Mouse (Mus musculus): ENCODE measurements around the gene Ercc8. TPM values are rescaled to one million over a fixed set of nuclear protein-coding genes. Genes with fewer than 3 reads are reported as not detected.

Ercc8 gene
- polyA plus RNA-seq, 1 experiment from 2014 or later: 23.4 TPM

GRCm38 (mm10) chr13:108129070-108129469 lies 29.5 kb upstream of the Ercc8 start:
- Histone ChIP-seq H3K4me2 (replicated peaks) (no peak overlapping the region), H3K9me3 (no peaks in the 10 kb centered on the region), H3K27me3 (replicated peaks) (no peaks in the 10 kb centered on the region), H3K4me1 (no peaks in the 10 kb centered on the region), H3K36me3 (no peaks in the 10 kb centered on the region), H3K9ac (no peak overlapping the region), H3K4me3 (no peak overlapping the region), H3K27ac (no peak overlapping the region)
- 74% methylated on average over 7 of the region's 7 CpGs for WGBS
- ATAC-seq (ENCODE audit: low FRiP score, low read depth): no peak

DNA sequence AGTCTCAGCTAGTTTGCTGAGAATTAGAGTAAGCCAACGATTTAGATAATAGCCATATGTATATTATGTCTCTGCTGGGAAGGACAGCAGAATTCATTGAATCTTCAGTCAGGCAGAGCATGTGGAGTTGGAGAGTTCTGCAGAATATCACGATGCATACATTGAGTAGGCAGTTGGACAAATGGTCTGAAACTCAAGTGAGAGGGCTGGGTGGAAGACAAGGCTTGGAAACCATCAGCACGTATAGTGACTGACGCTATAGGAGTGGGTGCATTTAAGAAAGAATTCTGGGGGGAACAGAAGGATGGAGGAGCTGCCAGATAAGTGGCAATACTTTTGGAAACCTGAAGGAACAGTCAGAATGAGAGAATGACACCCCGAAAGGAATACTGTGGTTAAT lies 27.8 kb upstream of the Ercc8 start:
- no peak overlapping the region for H3K4me3 ChIP-seq
- no peaks in the 10 kb centered on the region for H3K36me3 ChIP-seq
- H3K9me3 ChIP-seq: no peaks in the 10 kb centered on the region
- H3K9ac ChIP-seq: no peak overlapping the region
- H3K4me2 ChIP-seq (replicated peaks): no peak overlapping the region
- WGBS: 90% methylated on average over 5 of the region's 5 CpGs
- H3K27ac ChIP-seq: no peak overlapping the region
- no peak for ATAC-seq (ENCODE audit: low FRiP score, low read depth)
- no peaks in the 10 kb centered on the region for H3K4me1 ChIP-seq
- no peaks in the 10 kb centered on the region for H3K27me3 ChIP-seq (replicated peaks)

- WGBS: 65% methylated on average over 6 of the region's 6 CpGs
- no peak overlapping the region for H3K27ac ChIP-seq
- no peak overlapping the region for H3K9ac ChIP-seq
- H3K27me3 ChIP-seq (replicated peaks): no peaks in the 10 kb centered on the region
- no peak overlapping the region for H3K4me2 ChIP-seq (replicated peaks)
- no peaks in the 10 kb centered on the region for H3K9me3 ChIP-seq
- no peak for ATAC-seq (ENCODE audit: low FRiP score, low read depth)
- no peak overlapping the region for H3K4me3 ChIP-seq
- H3K36me3 ChIP-seq: no peaks in the 10 kb centered on the region
- H3K4me1 ChIP-seq: no peaks in the 10 kb centered on the region
Measured at GRCm38 (mm10) chr13:108132031-108132819, 26.3 kb upstream of the Ercc8 start.

DNA sequence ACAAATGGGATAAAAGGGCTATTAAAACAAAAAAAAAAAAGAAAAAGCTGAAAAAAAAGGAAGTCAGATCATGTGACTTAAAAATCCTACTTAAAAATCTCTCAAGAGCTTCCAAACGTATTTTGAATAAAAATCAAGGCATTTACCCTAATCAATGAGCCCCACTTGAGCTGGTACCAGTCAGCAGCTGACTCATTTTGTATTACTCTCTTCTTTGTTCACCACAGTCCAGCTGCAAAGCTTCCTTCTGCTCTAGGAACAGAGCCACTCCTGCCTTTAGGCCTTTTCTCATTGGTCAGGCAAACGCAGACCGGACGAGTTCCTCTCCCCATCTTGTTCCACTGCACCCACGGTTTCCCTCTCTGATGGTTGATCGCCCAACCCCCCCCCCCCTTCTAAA lies 22.9 kb upstream of the Ercc8 start:
- Histone ChIP-seq H3K4me3 (no peak overlapping the region), H3K4me1 (no peaks in the 10 kb centered on the region), H3K9me3 (no peaks in the 10 kb centered on the region), H3K4me2 (replicated peaks) (no peak overlapping the region), H3K27ac (no peak overlapping the region), H3K9ac (no peak overlapping the region), H3K27me3 (replicated peaks) (no peaks in the 10 kb centered on the region), H3K36me3 (no peaks in the 10 kb centered on the region)
- no peak for ATAC-seq (ENCODE audit: low FRiP score, low read depth)
- 84% methylated on average over 6 of the region's 6 CpGs for WGBS

GRCm38 (mm10) chr13:108138403-108138977 lies 20.0 kb upstream of the Ercc8 start:
- 93% methylated on average over 5 of the region's 5 CpGs for WGBS
- Histone ChIP-seq H3K36me3 (no peaks in the 10 kb centered on the region), H3K4me3 (no peak overlapping the region), H3K27me3 (replicated peaks) (no peaks in the 10 kb centered on the region), H3K9me3 (no peaks in the 10 kb centered on the region), H3K4me2 (replicated peaks) (no peak overlapping the region), H3K4me1 (no peaks in the 10 kb centered on the region), H3K9ac (no peak overlapping the region), H3K27ac (no peak overlapping the region)
- no peak for ATAC-seq (ENCODE audit: low FRiP score, low read depth)

- ATAC-seq (ENCODE audit: low FRiP score, low read depth): no peak
- H3K9me3 ChIP-seq: no peaks in the 10 kb centered on the region
- H3K27ac ChIP-seq: no peak overlapping the region
- H3K9ac ChIP-seq: no peak overlapping the region
- no peaks in the 10 kb centered on the region for H3K27me3 ChIP-seq (replicated peaks)
- 90% methylated on average over 8 of the region's 8 CpGs for WGBS
- H3K4me1 ChIP-seq: no peaks in the 10 kb centered on the region
- no peak overlapping the region for H3K4me3 ChIP-seq
- no peaks in the 10 kb centered on the region for H3K36me3 ChIP-seq
- no peak overlapping the region for H3K4me2 ChIP-seq (replicated peaks)
Measured at GRCm38 (mm10) chr13:108144086-108144485, 14.4 kb upstream of the Ercc8 start.

- H3K4me3 ChIP-seq: no peak overlapping the region
- no peaks in the 10 kb centered on the region for H3K4me1 ChIP-seq
- no peaks in the 10 kb centered on the region for H3K27me3 ChIP-seq (replicated peaks)
- H3K9ac ChIP-seq: no peak overlapping the region
- no peak overlapping the region for H3K27ac ChIP-seq
- no peaks in the 10 kb centered on the region for H3K36me3 ChIP-seq
- H3K9me3 ChIP-seq: no peaks in the 10 kb centered on the region
- no peak overlapping the region for H3K4me2 ChIP-seq (replicated peaks)
- ATAC-seq (ENCODE audit: low FRiP score, low read depth): no peak
Measured at GRCm38 (mm10) chr13:108151782-108152181, 6.7 kb upstream of the Ercc8 start.

DNA sequence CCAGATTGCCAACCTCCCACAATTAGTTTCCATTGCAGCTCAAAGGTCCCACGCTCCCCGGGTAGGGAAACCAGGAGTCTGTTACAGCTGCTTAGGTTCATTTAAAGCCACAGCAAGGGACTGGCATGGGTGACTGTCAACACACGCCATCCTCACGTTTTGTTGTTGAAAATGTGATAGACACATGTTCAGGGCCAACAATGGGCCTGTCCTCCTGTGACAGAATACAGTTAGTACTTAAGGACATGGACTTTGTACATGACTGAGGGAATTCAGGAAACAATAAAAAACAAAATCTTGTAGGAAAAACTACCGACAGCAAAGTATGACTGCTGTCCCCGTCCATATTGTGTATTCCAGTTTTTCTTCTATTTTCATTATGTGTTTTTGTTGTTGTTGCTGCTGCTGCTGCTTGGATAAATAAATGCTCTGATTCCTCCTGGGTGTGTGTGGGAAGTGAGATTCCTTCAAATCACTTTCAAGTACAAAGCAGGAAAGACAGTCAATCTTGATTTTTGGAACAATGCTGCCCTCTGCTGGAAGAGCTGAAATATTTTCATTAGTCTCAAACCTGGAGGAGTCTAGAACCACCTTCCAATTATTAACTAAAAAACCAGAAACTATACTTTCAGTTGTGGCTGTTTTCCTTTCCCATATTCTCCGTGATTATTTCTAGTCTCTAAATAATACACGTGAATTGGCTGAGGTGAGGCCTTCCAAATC lies 5.7 kb upstream of the Ercc8 start:
- Histone ChIP-seq H3K4me3 (no peak overlapping the region), H3K9me3 (no peaks in the 10 kb centered on the region), H3K27me3 (replicated peaks) (no peaks in the 10 kb centered on the region), H3K4me2 (replicated peaks) (no peak overlapping the region), H3K9ac (no peak overlapping the region), H3K4me1 (no peaks in the 10 kb centered on the region; the same call in 1 of the 2 replicates), H3K27ac (no peak overlapping the region), H3K36me3 (no peaks in the 10 kb centered on the region)
- no peak for ATAC-seq (ENCODE audit: low FRiP score, low read depth)
- WGBS: 68% methylated on average over 8 of the region's 8 CpGs

DNA sequence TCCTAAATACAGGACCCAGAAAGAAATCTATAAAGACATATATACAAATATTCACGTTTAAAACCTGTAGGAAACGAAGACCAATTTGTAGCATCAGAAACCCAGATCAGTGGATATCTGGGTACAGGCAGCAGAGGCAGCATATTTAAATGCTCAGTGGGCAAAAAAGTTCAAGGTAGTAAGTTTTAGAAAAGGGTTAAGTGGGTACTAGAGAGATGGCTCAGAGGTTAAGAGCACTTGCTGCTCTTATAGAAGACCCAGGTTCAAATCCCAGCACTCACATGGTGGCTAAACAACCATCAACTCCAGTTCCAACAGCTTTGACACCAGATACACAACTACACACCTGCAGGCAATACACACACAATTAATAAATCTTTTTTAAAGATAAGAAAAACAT lies 1.4 kb upstream of the Ercc8 start:
- Histone ChIP-seq H3K4me3 (no peak overlapping the region), H3K9ac (no peak overlapping the region)
- no peak for ATAC-seq (ENCODE audit: low FRiP score, low read depth)

GRCm38 (mm10) chr13:108157732-108158464 lies 633 bp upstream of the Ercc8 start:
- H3K27ac ChIP-seq: no peak overlapping the region
- no peaks in the 10 kb centered on the region for H3K9me3 ChIP-seq
- peaks cover 6% of the 10 kb centered on the region; the same call in 1 of the 2 replicates for H3K36me3 ChIP-seq
- no peaks in the 10 kb centered on the region for H3K27me3 ChIP-seq (replicated peaks)
- WGBS: 2% methylated on average over 41 of the region's 42 CpGs
- peak overlapping the region; percentile 90 for H3K4me3 ChIP-seq
- H3K9ac ChIP-seq: peak overlapping the region; percentile 71
- peaks cover 7% of the 10 kb centered on the region; the same call in 1 of the 2 replicates for H3K4me1 ChIP-seq
- peak overlapping the region; percentile 75 for H3K4me2 ChIP-seq (replicated peaks)
- ATAC-seq (ENCODE audit: low FRiP score, low read depth): peak; percentile 74; the same call in 1 of the 2 replicates

More for the DNA sequence above, 1.4 kb upstream of the Ercc8 start:
- 83% methylated on average over 2 of the region's 2 CpGs for WGBS
- H3K9me3 ChIP-seq: no peaks in the 10 kb centered on the region
- peaks cover 6% of the 10 kb centered on the region; the same call in 1 of the 2 replicates for H3K36me3 ChIP-seq
- H3K4me2 ChIP-seq (replicated peaks): no peak overlapping the region
- no peaks in the 10 kb centered on the region for H3K27me3 ChIP-seq (replicated peaks)
- H3K27ac ChIP-seq: no peak overlapping the region
- peaks cover 7% of the 10 kb centered on the region; the same call in 1 of the 2 replicates for H3K4me1 ChIP-seq

GRCm38 (mm10) chr13:108159241-108159575 lies 677 bp downstream of the Ercc8 start:
- Histone ChIP-seq H3K4me3 (peak overlapping the region; percentile 90), H3K27ac (no peak overlapping the region)
- WGBS: 8% methylated on average over 8 of the region's 8 CpGs

DNA sequence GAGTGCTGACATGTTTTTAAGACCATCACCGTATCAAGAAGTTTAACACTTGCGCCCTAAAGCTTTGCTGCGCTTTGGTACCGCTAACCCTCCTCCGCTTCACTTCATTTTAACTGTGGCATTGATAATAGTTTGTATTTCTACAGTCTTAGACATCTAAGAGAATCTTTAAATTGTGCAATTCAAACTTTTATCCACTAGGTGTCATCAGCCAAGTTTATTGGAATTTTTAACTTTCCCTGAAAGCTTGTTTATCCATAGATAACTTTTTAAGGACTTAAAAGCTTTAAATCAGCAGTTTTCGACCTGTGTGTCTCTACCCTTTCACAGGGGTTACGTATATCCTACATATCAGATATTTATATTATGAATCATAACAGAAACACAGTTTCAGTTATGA lies 1.4 kb downstream of the Ercc8 start:
- ATAC-seq (ENCODE audit: low FRiP score, low read depth): no peak
- H3K36me3 ChIP-seq: peaks cover 8% of the 10 kb centered on the region; the same call in 1 of the 2 replicates
- H3K27ac ChIP-seq: no peak overlapping the region
- no peaks in the 10 kb centered on the region for H3K27me3 ChIP-seq (replicated peaks)
- H3K9ac ChIP-seq: no peak overlapping the region
- no peaks in the 10 kb centered on the region for H3K9me3 ChIP-seq
- H3K4me2 ChIP-seq (replicated peaks): peak overlapping the region; percentile 75
- H3K4me3 ChIP-seq: no peak overlapping the region
- H3K4me1 ChIP-seq: peaks cover 7% of the 10 kb centered on the region; the same call in 1 of the 2 replicates
- 74% methylated on average over 7 of the region's 7 CpGs for WGBS

More at GRCm38 (mm10) chr13:108159241-108159575, 677 bp downstream of the Ercc8 start:
- peaks cover 7% of the 10 kb centered on the region; the same call in 1 of the 2 replicates for H3K4me1 ChIP-seq
- H3K27me3 ChIP-seq (replicated peaks): no peaks in the 10 kb centered on the region
- no peaks in the 10 kb centered on the region for H3K9me3 ChIP-seq
- no peak for ATAC-seq (ENCODE audit: low FRiP score, low read depth)
- peak overlapping the region; percentile 75 for H3K4me2 ChIP-seq (replicated peaks)
- peak overlapping the region; percentile 71 for H3K9ac ChIP-seq
- H3K36me3 ChIP-seq: peaks cover 8% of the 10 kb centered on the region; the same call in 1 of the 2 replicates
